Mouse (Mus musculus) CH12.LX (cell line): ENCODE measurements around the gene Arhgap44. TPM values are rescaled to one million over a fixed set of nuclear protein-coding genes. Genes with fewer than 3 reads are reported as not detected.

ENCODE experiments used
- DNase-seq: peaks from one replicate; pipeline ENCODE4 v3.0.0-alpha.2; 2013; ENCODE audit errors: extremely low read depth
- H3K27ac ChIP-seq: 2 replicates; pipeline ENCODE4 v1.5.1; 2012; ENCODE audit warnings: low read depth, mild to moderate bottlenecking, control low read depth, moderate library complexity; ENCODE audit not compliant: insufficient read depth
- H3K27me3 ChIP-seq: replicated peaks from 2 replicates; pipeline ENCODE3; 2012; ENCODE audit warnings: inconsistent platforms
- H3K36me3 ChIP-seq, 2 experiments: replicated peaks in 1 of 2; 2 replicates each; pipeline versions ENCODE3 to v1.6.1; 2012; ENCODE audit warnings: inconsistent platforms in 1 of 2, low read length in 1 of 2, mild to moderate bottlenecking in 1 of 2, mixed read lengths in 1 of 2, moderate library complexity in 1 of 2; ENCODE audit not compliant: control insufficient read depth in 1 of 2, insufficient read depth in 1 of 2
- H3K4me1 ChIP-seq, 2 experiments: 2 replicates each; pipeline ENCODE4 v1.6.1; 2012; ENCODE audit warnings: inconsistent platforms in 1 of 2, moderate library complexity in 1 of 2; ENCODE audit not compliant: insufficient read depth in 2 of 2, control insufficient read depth in 1 of 2
- H3K4me2 ChIP-seq: 2 replicates; pipeline ENCODE4 v1.6.1; 2012; ENCODE audit warnings: low read depth, mild to moderate bottlenecking, control low read depth; ENCODE audit not compliant: poor library complexity, insufficient read depth, severe bottlenecking
- H3K4me3 ChIP-seq, 3 experiments: fragments of 150-350 bp in 1 of 3; sonication (generic) in 1 of 3; replicated peaks in 1 of 3; 2 replicates each; pipeline versions ENCODE3 to v1.5.1; 2011 to 2012; ENCODE audit warnings: low read depth in 2 of 3, low read length in 2 of 3, mild to moderate bottlenecking in 2 of 3, moderate library complexity in 2 of 3, control low read depth in 1 of 3, improper control_type of control experiment in 1 of 3, inconsistent platforms in 1 of 3, mixed read lengths in 1 of 3; ENCODE audit not compliant: poor library complexity in 1 of 3
- H3K79me2 ChIP-seq: replicated peaks from 2 replicates; pipeline ENCODE4 v1.6.1; 2012; ENCODE audit warnings: mild to moderate bottlenecking, moderate library complexity; ENCODE audit not compliant: control insufficient read depth, poor library complexity, insufficient read depth, severe bottlenecking; ENCODE audit errors: extremely low read depth
- H3K9ac ChIP-seq: 2 replicates; pipeline ENCODE4 v1.6.1; 2012; ENCODE audit warnings: low read depth, mild to moderate bottlenecking, control low read depth, moderate library complexity; ENCODE audit not compliant: insufficient read depth
- H3K9me3 ChIP-seq: replicated peaks from 2 replicates; pipeline ENCODE3; 2012; ENCODE audit warnings: low read length, inconsistent platforms, mixed read lengths
- CTCF ChIP-seq, 2 experiments: IDR thresholded peaks in 1 of 2; conservative IDR thresholded peaks in 1 of 2; 2 replicates each; pipeline ENCODE4 v1.5.1; 2011 to 2012; ENCODE audit warnings: low read depth in 2 of 2, low read length in 2 of 2, improper control_type of control experiment in 1 of 2, inconsistent platforms in 1 of 2, mild to moderate bottlenecking in 1 of 2, moderate library complexity in 1 of 2
- EP300 ChIP-seq: IDR thresholded peaks from 2 replicates; pipeline ENCODE4 v1.6.1; 2011; ENCODE audit warnings: low read length, improper control_type of control experiment
- GABPA ChIP-seq: IDR thresholded peaks from 2 replicates; pipeline ENCODE4 v1.6.1; 2012; ENCODE audit warnings: low read depth, low read length, improper control_type of control experiment, inconsistent platforms; ENCODE audit not compliant: insufficient replicate concordance
- IRF4 ChIP-seq: IDR thresholded peaks from 2 replicates; pipeline ENCODE4 v1.6.1; 2014; ENCODE audit warnings: low read depth, mild to moderate bottlenecking, inconsistent platforms, low read length, improper control_type of control experiment
- JUN ChIP-seq: IDR thresholded peaks from 2 replicates; pipeline ENCODE4 v1.6.1; 2011; ENCODE audit warnings: low read depth, mild to moderate bottlenecking, low read length, improper control_type of control experiment, moderate library complexity; ENCODE audit not compliant: insufficient read depth
- KAT2A ChIP-seq: IDR thresholded peaks from 2 replicates; pipeline ENCODE4 v1.6.1; 2012; ENCODE audit warnings: low read length, improper control_type of control experiment, inconsistent platforms; ENCODE audit not compliant: insufficient replicate concordance
- MAX ChIP-seq: IDR thresholded peaks from 2 replicates; pipeline ENCODE4 v1.6.1; 2011; ENCODE audit warnings: low read length, improper control_type of control experiment
- NRF1 ChIP-seq: IDR thresholded peaks from 2 replicates; pipeline ENCODE4 v1.6.1; 2014; ENCODE audit warnings: low read depth, mild to moderate bottlenecking, inconsistent platforms, low read length, improper control_type of control experiment, moderate library complexity
- POLR2AphosphoS2 ChIP-seq: IDR thresholded peaks from 2 replicates; pipeline ENCODE4 v1.6.1; 2011; ENCODE audit warnings: low read depth, low read length, improper control_type of control experiment
- RCOR1 ChIP-seq: conservative IDR thresholded peaks from 2 replicates; pipeline ENCODE4 v1.6.1; 2012; ENCODE audit warnings: low read depth, mild to moderate bottlenecking, inconsistent platforms, low read length, improper control_type of control experiment
- SIN3A ChIP-seq: IDR thresholded peaks from 2 replicates; pipeline ENCODE4 v1.6.1; 2012; ENCODE audit warnings: low read length, improper control_type of control experiment, inconsistent platforms
- SMC3 ChIP-seq: IDR thresholded peaks from 2 replicates; pipeline ENCODE4 v1.6.1; 2011; ENCODE audit warnings: low read depth, low read length, improper control_type of control experiment
- TCF12 ChIP-seq: IDR thresholded peaks from 2 replicates; pipeline ENCODE4 v1.6.1; 2014; ENCODE audit warnings: low read depth, mild to moderate bottlenecking, inconsistent platforms, low read length, improper control_type of control experiment
- UBTF ChIP-seq: IDR thresholded peaks from 2 replicates; pipeline ENCODE4 v1.6.1; 2012; ENCODE audit warnings: low read depth, mild to moderate bottlenecking, inconsistent platforms, low read length, improper control_type of control experiment, moderate library complexity
- ZKSCAN1 ChIP-seq: IDR thresholded peaks from 2 replicates; pipeline ENCODE4 v1.6.1; 2012; ENCODE audit warnings: low read depth, inconsistent platforms, low read length, improper control_type of control experiment, borderline replicate concordance
- dilution Hi-C: fragments of 300-500 bp; cut with MboI; formaldehyde crosslinking; loops from 2 replicates; pipeline ENCODE4 v1.14.3; 2020; ENCODE audit warnings: low sequenced_read_pairs; ENCODE audit not compliant: extremely low pct_unique_long_range_greater_than_20kb, extremely low pct_ligation_motif_present
- in situ Hi-C: fragments of 300-500 bp; cut with MboI; formaldehyde crosslinking; loops from 3 replicates; pipeline ENCODE4 v1.14.3; 2019; ENCODE audit warnings: low sequenced_read_pairs, low pct_ligation_motif_present, low pct_unique_long_range_greater_than_20kb, mixed read lengths
- polyA plus RNA-seq: library from polyadenylated mRNA; unstranded; fragments of >175 nt; gene quantifications from 2 replicates; pipeline ENCODE4 v1.2.1, GENCODE M21; 2012; ENCODE audit warnings: low read depth; ENCODE audit not compliant: insufficient read length
- total RNA-seq, 2 experiments: library from RNA; depleted of rRNA; stranded (reverse); fragments of 300-350 nt in 1 of 2; fragments of >200 nt in 1 of 2; gene quantifications; 2 replicates each; pipeline ENCODE4 v1.2.3; 2012 to 2014

Gene Arhgap44
- total and polyA plus RNA-seq, 3 experiments: 0.07 TPM; not detected in 2

- TF ChIP-seq POLR2AphosphoS2 (no peak), IRF4 (no peak), UBTF (no peak), MAX (no peak), ZKSCAN1 (no peak), KAT2A (no peak), TCF12 (no peak), JUN (no peak), SIN3A (no peak), CTCF (conservative IDR thresholded peaks at IDR 0.05 in 1 of 2, IDR thresholded peaks at IDR 0.05 in 1 of 2; ENCODE audit: low read depth in 2 of 2, low read length in 2 of 2) (no peak), SMC3 (no peak), EP300 (no peak), RCOR1 (no peak), GABPA (no peak)
- no peaks in the 10 kb centered on the region for H3K36me3 ChIP-seq
- no peaks in the 10 kb centered on the region for H3K9me3 ChIP-seq
- no peak overlapping the region for H3K4me3 ChIP-seq
- no peaks in the 10 kb centered on the region for H3K4me1 ChIP-seq
- H3K27me3 ChIP-seq: peaks cover 12% of the 10 kb centered on the region
- no peak overlapping the region for H3K27ac ChIP-seq
- H3K9ac ChIP-seq: no peak overlapping the region
- no peaks in the 10 kb centered on the region for H3K79me2 ChIP-seq
- no peak overlapping the region for H3K4me2 ChIP-seq
- in situ Hi-C loops (no loop called here), dilution Hi-C loops (no loop called here)
- no peak for DNase-seq
Measured at GRCm38 (mm10) chr11:64962629-64963028, 200.1 kb downstream of the Arhgap44 start.

GRCm38 (mm10) chr11:64956962-64957729, 205.6 kb downstream of the Arhgap44 start:
- Histone ChIP-seq H3K4me1 (no peaks in the 10 kb centered on the region), H3K4me3 (no peak overlapping the region), H3K9me3 (no peaks in the 10 kb centered on the region), H3K4me2 (no peak overlapping the region), H3K27me3 (peaks cover 2% of the 10 kb centered on the region), H3K9ac (no peak overlapping the region), H3K36me3 (no peaks in the 10 kb centered on the region), H3K79me2 (no peaks in the 10 kb centered on the region), H3K27ac (no peak overlapping the region)
- in situ Hi-C loops (no loop called here), dilution Hi-C loops (no loop called here)
- TF ChIP-seq NRF1 (no peak), IRF4 (no peak)
- DNase-seq: no peak

Other genes starting within 250 kb of the Arhgap44 start
- gene Elac2, start 183.9 kb downstream of the Arhgap44 start, total RNA-seq (2012; rRNA removed): 66.8 and 83.6 TPM in 2 replicates
- 73.2 and 74.1 TPM in 2 replicates for gene Elac2, start 183.9 kb downstream of the Arhgap44 start, total RNA-seq (2014; rRNA removed)
- gene Elac2, start 183.9 kb downstream of the Arhgap44 start, polyA plus RNA-seq: 88.2 and 95.8 TPM in 2 replicates
- not detected in 2 replicates for gene 1700086D15Rik, start 3.1 kb downstream of the Arhgap44 start, total RNA-seq (2012; rRNA removed)
- gene 1700086D15Rik, start 3.1 kb downstream of the Arhgap44 start, total RNA-seq (2014; rRNA removed): not detected in 2 replicates
- not detected in 2 replicates for gene 1700086D15Rik, start 3.1 kb downstream of the Arhgap44 start, polyA plus RNA-seq
- gene Myocd, start 107.0 kb upstream of the Arhgap44 start, total RNA-seq (2012; rRNA removed): not detected in 2 replicates
- gene Myocd, start 107.0 kb upstream of the Arhgap44 start, total RNA-seq (2014; rRNA removed): not detected in 2 replicates
- gene Myocd, start 107.0 kb upstream of the Arhgap44 start, polyA plus RNA-seq: not detected in 2 replicates